Mouse (Mus musculus): Measurements from ENCODE around the gene Gpr61. TPM values are rescaled to one million over a fixed set of nuclear protein-coding genes. Genes with fewer than 3 reads are reported as not detected.

Gene Gpr61
- total RNA-seq, 1 experiment, result 0.09 TPM

DNA sequence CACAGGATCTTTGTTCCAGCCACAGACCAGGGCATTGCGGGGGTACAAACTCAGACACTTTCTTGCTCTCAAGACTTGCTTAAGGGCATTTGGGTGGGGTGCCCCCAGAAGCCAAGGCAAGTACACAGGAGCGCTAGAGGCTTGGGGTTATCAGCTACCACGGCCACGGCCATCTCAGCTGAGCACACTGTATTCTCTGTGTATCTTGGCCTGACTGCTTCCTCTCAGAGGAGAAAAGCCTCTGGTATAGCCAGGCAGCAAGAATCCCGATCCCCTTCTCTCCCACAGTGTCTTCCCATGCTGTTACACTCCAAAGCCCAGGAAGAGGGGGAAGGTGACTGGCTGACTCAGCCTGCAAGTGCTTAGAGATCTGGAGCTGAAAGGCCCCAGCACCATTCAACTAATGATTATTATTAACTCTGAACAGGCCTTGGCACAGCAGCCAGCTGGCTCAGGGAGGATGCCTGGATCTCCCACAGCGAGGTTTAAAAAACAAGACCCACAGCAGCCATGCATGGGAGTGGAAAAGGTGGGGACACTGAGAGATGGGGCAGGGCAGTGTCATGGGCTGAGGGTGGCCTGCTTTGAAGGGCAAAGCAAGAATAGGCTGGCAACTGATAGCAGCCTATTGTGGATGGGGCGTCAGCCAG, 41.4 kb upstream of the Gpr61 start:
- Histone ChIP-seq H3K9ac (ENCODE audit: insufficient read depth, low read depth, low read length, poor library complexity, severe bottlenecking) (no peak overlapping the region), H3K27ac (ENCODE audit: insufficient read depth, low read depth, low read length, poor library complexity, severe bottlenecking) (no peak overlapping the region), H3K4me1 (ENCODE audit: control insufficient read depth in 2 of 2, insufficient read depth in 2 of 2, low read length in 2 of 2, poor library complexity in 1 of 2) (peaks cover 2 to 10% of the 10 kb centered on the region in 2 experiments; a peak in 3 of 4 replicates), H3K36me3 (ENCODE audit: control insufficient read depth, insufficient read depth, low read length, poor library complexity, severe bottlenecking) (no peaks in the 10 kb centered on the region), H3K4me3 (ENCODE audit: insufficient read depth in 1 of 2, low read depth in 1 of 2, low read length in 2 of 2, poor library complexity in 1 of 2, severe bottlenecking in 1 of 2) (no peak overlapping the region), H3K9me3 (ENCODE audit: control insufficient read depth, insufficient read depth, low read depth, low read length) (no peaks in the 10 kb centered on the region)
- TF ChIP-seq HCFC1 (IDR thresholded peaks at IDR 0.05; ENCODE audit: borderline replicate concordance, insufficient read depth, low read length) (no peak), MAFK (IDR thresholded peaks at IDR 0.05; ENCODE audit: insufficient read depth, low read depth, low read length) (no peak), CHD2 (IDR thresholded peaks at IDR 0.05; ENCODE audit: low read depth, low read length) (no peak), ZNF384 (IDR thresholded peaks at IDR 0.05; ENCODE audit: low read depth, low read length) (no peak), ZC3H11A (IDR thresholded peaks at IDR 0.05; ENCODE audit: borderline replicate concordance, low read depth, low read length) (no peak)
- DNase-seq (ENCODE audit: low read depth, low spot score), result no peak
- in situ Hi-C loops (cut with MboI; ENCODE audit: low sequenced_read_pairs in 2 of 2, unreplicated experiment in 2 of 2), result no loop called here

DNA sequence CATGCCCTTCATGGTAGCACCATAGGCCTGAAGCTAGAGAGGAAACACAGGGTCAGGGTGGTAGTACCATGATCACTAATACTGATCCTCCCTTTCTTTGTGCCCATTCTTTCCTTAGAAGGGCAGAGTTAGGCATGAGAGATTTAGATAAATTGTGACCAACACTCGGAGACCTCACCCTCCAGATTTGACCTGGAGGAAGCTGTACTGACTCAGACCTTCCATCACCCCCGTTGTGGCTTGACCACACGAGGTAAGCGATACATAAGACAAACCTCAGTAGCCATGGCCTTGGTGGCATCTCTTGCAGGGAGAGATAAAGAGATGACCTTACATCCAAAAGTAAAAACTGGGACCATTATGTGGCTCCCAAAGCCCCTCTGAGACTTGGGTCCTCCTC, 40.6 kb upstream of the Gpr61 start:
- no peak overlapping the region for H3K4me3 ChIP-seq (ENCODE audit: insufficient read depth in 1 of 2, low read depth in 1 of 2, low read length in 2 of 2, poor library complexity in 1 of 2, severe bottlenecking in 1 of 2)
- no peak overlapping the region for H3K9ac ChIP-seq (ENCODE audit: insufficient read depth, low read depth, low read length, poor library complexity, severe bottlenecking)
- no peaks in the 10 kb centered on the region for H3K9me3 ChIP-seq (ENCODE audit: control insufficient read depth, insufficient read depth, low read depth, low read length)
- no peak overlapping the region for H3K27ac ChIP-seq (ENCODE audit: insufficient read depth, low read depth, low read length, poor library complexity, severe bottlenecking)
- no peak for DNase-seq (ENCODE audit: low read depth, low spot score)
- TF ChIP-seq HCFC1 (IDR thresholded peaks at IDR 0.05; ENCODE audit: borderline replicate concordance, insufficient read depth, low read length) (no peak), ZNF384 (IDR thresholded peaks at IDR 0.05; ENCODE audit: low read depth, low read length) (no peak), ZC3H11A (IDR thresholded peaks at IDR 0.05; ENCODE audit: borderline replicate concordance, low read depth, low read length) (no peak)
- no peaks in the 10 kb centered on the region for H3K36me3 ChIP-seq (ENCODE audit: control insufficient read depth, insufficient read depth, low read length, poor library complexity, severe bottlenecking)
- in situ Hi-C loops (cut with MboI; ENCODE audit: low sequenced_read_pairs in 2 of 2, unreplicated experiment in 2 of 2), result no loop called here
- peaks cover 2 to 10% of the 10 kb centered on the region in 2 experiments; a peak in 3 of 4 replicates for H3K4me1 ChIP-seq (ENCODE audit: control insufficient read depth in 2 of 2, insufficient read depth in 2 of 2, low read length in 2 of 2, poor library complexity in 1 of 2)

DNA sequence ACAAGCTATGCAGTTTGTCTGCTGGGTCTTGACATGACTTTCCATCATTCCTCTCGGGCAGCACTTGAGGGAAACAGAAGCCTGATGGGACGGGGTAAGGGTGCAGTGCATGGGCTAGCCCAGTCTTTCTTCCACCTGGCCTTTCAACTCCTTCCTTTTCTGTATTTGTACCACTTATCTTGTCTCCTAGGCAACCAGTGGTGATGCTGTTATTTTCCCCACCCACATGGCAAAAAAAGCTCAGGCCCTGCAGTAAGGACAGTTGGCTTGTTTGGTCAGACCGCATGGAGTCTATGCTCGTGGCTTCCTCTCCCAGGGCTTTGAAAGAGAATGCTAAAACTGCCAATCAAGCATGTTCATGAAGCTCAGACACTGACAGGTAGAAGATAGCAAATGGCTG, 39.0 kb upstream of the Gpr61 start:
- in situ Hi-C loops (cut with MboI; ENCODE audit: low sequenced_read_pairs in 2 of 2, unreplicated experiment in 2 of 2), result no loop called here
- H3K9ac ChIP-seq (ENCODE audit: insufficient read depth, low read depth, low read length, poor library complexity, severe bottlenecking), result no peak overlapping the region

DNA sequence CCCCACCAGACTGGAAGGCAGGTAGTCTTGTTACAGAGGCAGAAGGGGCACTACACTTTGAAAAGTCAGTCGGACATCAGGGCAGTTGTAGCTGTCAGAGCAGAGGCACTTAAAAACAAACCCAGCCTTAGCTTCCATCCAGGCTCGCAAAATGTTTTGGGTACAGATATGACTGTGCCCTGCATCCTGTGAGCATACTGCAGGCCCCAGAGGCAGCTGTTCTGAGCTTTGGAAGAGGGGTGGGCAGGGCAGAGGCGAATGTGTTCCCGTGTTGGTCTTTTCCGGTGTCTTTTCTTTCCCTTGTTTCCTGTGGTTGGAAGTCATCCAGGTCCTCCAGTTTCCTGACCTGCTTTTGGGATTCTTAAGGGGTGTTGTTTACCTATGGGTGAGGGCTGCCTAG, 35.2 kb upstream of the Gpr61 start:
- no peak overlapping the region for H3K9ac ChIP-seq (ENCODE audit: insufficient read depth, low read depth, low read length, poor library complexity, severe bottlenecking)
- no peak for DNase-seq (ENCODE audit: low read depth, low spot score)
- no peak overlapping the region for H3K4me3 ChIP-seq (ENCODE audit: insufficient read depth in 1 of 2, low read depth in 1 of 2, low read length in 2 of 2, poor library complexity in 1 of 2, severe bottlenecking in 1 of 2)
- no peak for TF ChIP-seq MAFK (IDR thresholded peaks at IDR 0.05; ENCODE audit: insufficient read depth, low read depth, low read length)
- no peak for TF ChIP-seq CHD2 (IDR thresholded peaks at IDR 0.05; ENCODE audit: low read depth, low read length)
- no peak for TF ChIP-seq ZC3H11A (IDR thresholded peaks at IDR 0.05; ENCODE audit: borderline replicate concordance, low read depth, low read length)
- TF ChIP-seq ZNF384 (IDR thresholded peaks at IDR 0.05; ENCODE audit: low read depth, low read length), result no peak
- no peak for TF ChIP-seq HCFC1 (IDR thresholded peaks at IDR 0.05; ENCODE audit: borderline replicate concordance, insufficient read depth, low read length)
- H3K9me3 ChIP-seq (ENCODE audit: control insufficient read depth, insufficient read depth, low read depth, low read length), result no peaks in the 10 kb centered on the region
- no peak overlapping the region for H3K27ac ChIP-seq (ENCODE audit: insufficient read depth, low read depth, low read length, poor library complexity, severe bottlenecking)
- in situ Hi-C loops (cut with MboI; ENCODE audit: low sequenced_read_pairs in 2 of 2, unreplicated experiment in 2 of 2), result no loop called here
- no peaks in the 10 kb centered on the region; the same call in 1 of the 2 replicates for H3K36me3 ChIP-seq (ENCODE audit: control insufficient read depth, insufficient read depth, low read length, poor library complexity, severe bottlenecking)
- H3K4me1 ChIP-seq (ENCODE audit: control insufficient read depth in 2 of 2, insufficient read depth in 2 of 2, low read length in 2 of 2, poor library complexity in 1 of 2), result peaks cover 3 to 24% of the 10 kb centered on the region in 2 experiments; a peak in 2 of 4 replicates

More for the DNA sequence above, 39.0 kb upstream of the Gpr61 start:
- Histone ChIP-seq H3K4me3 (ENCODE audit: insufficient read depth in 1 of 2, low read depth in 1 of 2, low read length in 2 of 2, poor library complexity in 1 of 2, severe bottlenecking in 1 of 2) (no peak overlapping the region), H3K4me1 (ENCODE audit: control insufficient read depth in 2 of 2, insufficient read depth in 2 of 2, low read length in 2 of 2, poor library complexity in 1 of 2) (peaks cover 2 to 15% of the 10 kb centered on the region in 2 experiments; a peak in 2 of 4 replicates), H3K9me3 (ENCODE audit: control insufficient read depth, insufficient read depth, low read depth, low read length) (no peaks in the 10 kb centered on the region), H3K27ac (ENCODE audit: insufficient read depth, low read depth, low read length, poor library complexity, severe bottlenecking) (no peak overlapping the region), H3K36me3 (ENCODE audit: control insufficient read depth, insufficient read depth, low read length, poor library complexity, severe bottlenecking) (no peaks in the 10 kb centered on the region)
- TF ChIP-seq ZNF384 (IDR thresholded peaks at IDR 0.05; ENCODE audit: low read depth, low read length), result no peak
- TF ChIP-seq ZC3H11A (IDR thresholded peaks at IDR 0.05; ENCODE audit: borderline replicate concordance, low read depth, low read length), result no peak
- TF ChIP-seq MAFK (IDR thresholded peaks at IDR 0.05; ENCODE audit: insufficient read depth, low read depth, low read length), result no peak
- DNase-seq (ENCODE audit: low read depth, low spot score), result no peak

Data from ES-E14 (cell line).